Mouse (Mus musculus) lung, postnatal 25 days (tissue): ENCODE measurements around the gene Slc4a1ap.
A peak's percentile ranks its signal among the peaks of the same experiment; 100 is the strongest.
"Not testable (repeated sequence)": the region's sequence is repeated elsewhere in the genome, so short reads cannot be mapped to it uniquely, and the experiment has no call there.

Source experiments
- DNase-seq: peaks from one replicate; pipeline ENCODE4 v3.0.0; 2022; ENCODE audit warnings: low spot score

The Slc4a1ap gene

DNA sequence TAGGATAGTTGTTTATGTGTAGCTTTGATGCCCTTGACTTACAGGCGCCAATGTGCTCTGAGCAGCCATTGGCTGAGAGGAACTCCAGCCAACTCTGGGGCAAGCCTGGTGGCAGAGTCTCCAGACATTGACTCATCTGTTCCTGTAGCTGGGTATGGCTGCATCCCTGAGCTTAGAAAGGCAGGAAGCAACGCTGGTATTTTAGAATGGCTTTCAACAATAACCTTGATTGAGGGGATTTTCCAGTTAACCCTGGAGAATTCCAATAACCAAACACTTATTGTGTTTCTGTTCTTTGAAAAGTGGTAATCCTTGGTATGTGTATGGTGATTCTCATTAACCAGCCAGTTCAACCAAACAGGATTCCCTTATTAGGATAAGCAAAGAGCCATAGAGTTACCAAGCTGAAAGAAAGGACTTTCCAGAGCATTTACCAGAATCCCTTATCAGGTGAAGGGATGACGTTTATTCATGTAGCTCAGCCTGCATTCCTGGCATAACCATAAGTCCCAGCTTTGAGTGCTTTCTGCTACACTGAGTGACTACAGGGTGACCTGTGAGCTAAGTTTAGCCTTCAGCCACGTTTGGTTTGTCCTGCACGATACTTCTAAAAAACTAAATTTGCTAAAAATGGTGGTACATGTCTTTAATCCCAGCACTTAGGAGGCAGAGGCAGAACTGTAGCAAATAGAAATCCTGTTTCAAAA is 41.3 kb downstream of the Slc4a1ap start:
- DNase-seq: no peak

- peak; percentile 68 for DNase-seq
Observed at GRCm38 (mm10) chr5:31571023-31571608, 44.3 kb downstream of the Slc4a1ap start.

DNA sequence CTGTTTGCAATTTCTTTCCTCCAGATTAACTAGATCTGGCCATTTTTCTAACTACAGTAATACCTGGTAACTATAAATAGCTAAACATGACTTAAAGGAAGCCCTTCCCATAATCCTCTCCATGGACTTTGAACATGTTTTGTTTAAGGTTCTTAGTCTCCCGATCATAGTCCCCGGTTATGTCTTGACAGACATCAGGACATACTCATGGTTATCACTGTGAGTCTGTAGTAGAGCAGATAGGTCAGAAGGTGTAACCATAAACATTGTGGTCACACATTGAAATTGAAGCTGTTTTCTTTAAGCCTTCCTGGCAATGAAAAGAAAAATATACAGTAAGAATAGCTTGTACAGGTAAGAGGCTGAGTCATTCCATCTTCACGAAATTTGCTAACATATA is 46.9 kb downstream of the Slc4a1ap start:
- DNase-seq: no peak

GRCm38 (mm10) chr5:31576539-31576975 is 49.8 kb downstream of the Slc4a1ap start:
- DNase-seq: no peak

GRCm38 (mm10) chr5:31581263-31581662 is 54.5 kb downstream of the Slc4a1ap start:
- DNase-seq: no peak

DNA sequence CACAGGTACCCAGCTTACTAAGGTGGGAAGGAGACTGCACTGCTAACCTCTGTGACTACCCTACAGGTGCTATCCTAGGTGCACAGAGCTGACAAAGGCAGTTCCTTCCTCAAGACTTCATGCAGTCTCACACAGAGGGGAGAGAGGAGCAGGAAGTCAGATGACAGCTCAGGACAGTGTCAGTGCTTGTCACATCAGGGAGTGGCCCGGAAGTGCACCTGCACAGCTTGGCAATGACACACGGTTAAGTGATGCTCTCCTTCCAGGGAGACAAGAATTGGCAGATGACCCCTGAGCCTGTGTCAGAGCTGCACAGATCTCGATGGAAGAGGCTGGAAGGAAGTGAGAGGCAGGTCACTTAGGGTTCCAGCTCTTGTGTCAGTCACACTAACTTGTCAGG is 55.1 kb downstream of the Slc4a1ap start:
- DNase-seq: no peak

GRCm38 (mm10) chr5:31583261-31583660 is 56.5 kb downstream of the Slc4a1ap start:
- DNase-seq: no peak

- DNase-seq: no peak
Observed at GRCm38 (mm10) chr5:31585526-31585925, 58.7 kb downstream of the Slc4a1ap start.

DNA sequence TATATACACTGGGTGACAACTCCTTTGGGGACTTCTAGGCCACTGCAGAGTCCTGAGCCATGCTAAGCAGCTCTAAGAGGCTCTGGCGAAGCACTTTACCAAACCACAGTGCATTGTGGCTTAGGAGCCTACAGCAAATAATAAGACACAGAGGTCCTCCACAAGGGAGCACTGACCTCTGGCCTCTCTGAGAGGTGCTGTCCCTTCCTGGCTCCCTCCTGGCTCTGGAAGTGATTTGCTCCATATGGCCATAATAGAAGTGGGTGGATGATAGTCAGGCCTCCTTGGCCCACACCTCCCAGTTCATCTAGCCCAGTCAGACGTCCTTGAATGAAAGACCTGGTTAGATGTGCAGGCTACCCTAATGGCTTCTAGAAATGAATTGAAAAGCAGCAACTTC is 61.2 kb downstream of the Slc4a1ap start:
- DNase-seq: no peak

GRCm38 (mm10) chr5:31588672-31589071 is 61.9 kb downstream of the Slc4a1ap start:
- DNase-seq: not testable (repeated sequence)

DNA sequence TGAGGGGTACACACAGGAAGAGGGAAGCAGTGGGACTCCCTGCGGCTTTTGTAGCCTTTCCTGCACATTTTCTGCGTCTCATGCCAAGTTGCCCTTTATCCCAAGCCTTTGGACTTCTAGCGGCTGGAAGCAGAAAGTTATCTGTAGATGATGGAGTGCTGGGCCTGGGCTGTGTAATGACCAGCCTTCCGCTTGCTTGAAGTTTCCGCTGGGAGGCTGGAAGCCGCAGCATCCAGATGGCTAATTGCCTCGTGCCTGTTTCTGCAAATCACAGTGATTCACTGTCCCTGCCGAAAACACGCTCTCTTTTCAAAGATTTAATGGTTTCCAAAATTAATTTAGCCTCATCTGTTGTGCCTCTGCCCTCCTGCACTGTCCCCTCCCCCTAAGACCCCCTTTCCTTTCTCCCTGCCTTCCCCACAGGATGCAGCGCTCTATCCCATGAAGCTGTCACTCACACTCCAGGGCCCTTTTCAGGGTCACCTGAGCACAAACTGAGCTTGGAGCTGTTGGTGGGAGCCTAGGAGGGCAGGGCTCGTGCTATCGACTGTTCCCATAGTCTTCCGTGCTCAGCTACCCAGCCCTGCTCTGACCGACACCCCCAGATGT is 63.0 kb downstream of the Slc4a1ap start:
- no peak for DNase-seq

DNA sequence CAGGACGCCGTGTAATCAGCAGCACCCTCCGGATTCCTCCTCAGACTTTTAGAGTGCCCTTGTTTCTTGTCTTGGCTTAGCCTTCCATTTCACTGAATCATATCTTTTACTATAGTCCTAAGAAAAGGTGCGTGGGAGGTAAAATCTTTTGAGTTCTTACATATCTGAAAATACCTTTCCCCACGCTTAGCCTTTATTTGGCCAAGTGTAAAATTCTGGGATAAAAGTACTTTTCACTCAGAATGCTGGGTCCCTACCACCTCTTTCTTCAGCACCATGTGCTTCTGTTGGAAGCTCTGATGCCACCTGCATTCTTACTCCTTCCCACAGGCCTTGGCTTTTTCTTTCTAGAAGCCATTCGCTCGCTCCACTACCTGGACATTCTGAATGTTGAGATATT is 64.3 kb downstream of the Slc4a1ap start:
- DNase-seq: no peak

DNA sequence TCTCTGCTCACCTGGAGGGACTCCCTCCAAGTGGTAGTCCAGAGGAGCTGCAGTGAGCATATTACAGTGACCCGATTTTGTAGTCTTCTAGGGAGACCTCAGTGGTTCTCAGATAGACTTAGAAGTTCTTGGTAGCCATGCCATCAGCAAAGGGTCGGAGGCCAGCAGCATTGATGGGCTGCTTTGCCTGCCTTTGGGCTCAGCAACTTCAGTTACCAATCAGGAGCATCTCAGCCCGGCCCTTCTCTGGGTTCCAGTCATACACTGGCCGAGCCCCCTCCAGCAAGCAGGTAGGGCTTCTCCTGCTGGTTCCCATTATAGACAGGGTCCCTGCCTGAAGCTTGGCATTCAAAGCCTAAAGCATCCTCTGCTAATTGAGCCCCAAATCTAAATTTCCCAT is 69.1 kb downstream of the Slc4a1ap start:
- no peak for DNase-seq

DNA sequence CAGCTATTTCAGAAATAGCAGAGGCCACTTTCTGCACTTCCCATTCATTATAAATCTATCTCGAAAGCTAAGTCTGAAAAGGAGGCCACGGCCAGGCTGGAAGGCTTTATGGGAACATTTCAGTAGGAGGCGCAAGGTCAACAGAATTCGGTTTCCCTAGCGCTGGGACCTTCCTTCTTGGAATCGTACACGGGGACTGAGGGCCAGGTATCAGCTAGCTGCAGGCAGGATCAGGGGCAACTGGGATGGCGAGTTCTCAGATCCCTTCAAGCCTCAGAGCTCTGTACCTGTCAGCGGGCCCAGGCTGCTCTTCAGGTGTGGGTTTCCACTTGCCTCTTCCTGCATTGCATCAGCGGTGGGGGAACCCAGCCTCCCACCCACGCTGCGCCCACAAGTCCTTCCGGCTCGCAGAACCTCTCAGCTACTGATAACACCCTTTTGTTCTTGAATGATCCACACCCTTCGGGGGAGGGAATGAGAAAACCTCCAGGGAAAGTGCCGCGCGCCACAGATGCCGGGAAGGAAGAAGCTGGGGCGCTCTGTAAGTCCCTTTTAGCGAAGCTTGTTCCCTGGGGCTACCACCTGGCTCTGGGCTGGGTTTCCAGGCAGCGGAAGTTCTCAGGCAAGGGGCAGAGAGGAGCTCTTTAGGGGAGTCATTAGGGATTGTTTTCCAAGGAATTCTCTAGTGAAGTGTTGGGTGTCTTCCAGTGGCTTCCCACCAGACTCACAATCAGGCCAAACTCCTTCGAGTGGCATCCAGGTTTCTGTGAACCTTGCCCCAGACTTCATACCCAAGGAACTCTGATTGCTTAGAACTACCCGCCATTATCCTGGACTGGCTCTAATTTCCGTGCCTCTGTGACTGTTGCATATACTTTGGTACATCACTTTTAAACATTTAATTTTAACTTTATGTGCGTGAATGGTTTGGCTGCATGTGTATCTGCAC is 70.0 kb downstream of the Slc4a1ap start, which contains the start of gene Mrpl33:
TSS of gene Mrpl33 (plus strand) at position 455 of the 949 bp plus-strand sequence.
- peak; percentile 75 for DNase-seq

- no peak for DNase-seq
Observed at GRCm38 (mm10) chr5:31597430-31597944, 70.7 kb downstream of the Slc4a1ap start.

GRCm38 (mm10) chr5:31598121-31598520 is 71.3 kb downstream of the Slc4a1ap start:
- DNase-seq: no peak

- peak; percentile 51 for DNase-seq
Observed at GRCm38 (mm10) chr5:31598579-31598978, 71.8 kb downstream of the Slc4a1ap start.

GRCm38 (mm10) chr5:31599161-31599560 is 72.4 kb downstream of the Slc4a1ap start:
- no peak for DNase-seq

DNA sequence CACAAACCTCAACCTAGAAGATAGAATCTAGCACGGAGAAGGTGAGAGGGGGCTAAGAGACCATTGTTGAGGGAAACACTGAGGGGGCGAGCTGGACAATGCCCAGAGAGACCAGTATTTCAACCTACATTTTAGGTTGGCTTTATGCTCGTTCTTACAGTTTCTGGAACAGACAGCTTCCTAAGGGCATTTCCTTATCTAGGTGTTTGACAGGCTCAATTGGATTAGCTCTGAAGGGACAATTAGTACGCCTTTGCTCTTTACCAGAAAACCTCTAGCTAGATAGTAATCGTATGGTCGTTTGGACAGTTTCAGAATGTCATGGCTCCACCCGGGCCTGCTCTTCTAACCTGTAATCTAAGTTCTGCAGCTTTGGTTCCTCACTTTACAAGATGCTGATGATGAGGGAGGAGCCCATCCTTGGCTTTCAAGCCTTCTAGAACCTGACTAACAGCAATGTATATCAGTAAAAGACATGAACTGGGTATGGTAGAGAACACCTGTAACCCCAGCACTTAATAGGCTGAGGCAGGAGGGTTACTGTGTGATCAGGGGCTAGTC is 74.4 kb downstream of the Slc4a1ap start:
- DNase-seq: no peak

- peak; percentile 93 for DNase-seq
Observed at GRCm38 (mm10) chr5:31602377-31602776, 75.6 kb downstream of the Slc4a1ap start.

DNA sequence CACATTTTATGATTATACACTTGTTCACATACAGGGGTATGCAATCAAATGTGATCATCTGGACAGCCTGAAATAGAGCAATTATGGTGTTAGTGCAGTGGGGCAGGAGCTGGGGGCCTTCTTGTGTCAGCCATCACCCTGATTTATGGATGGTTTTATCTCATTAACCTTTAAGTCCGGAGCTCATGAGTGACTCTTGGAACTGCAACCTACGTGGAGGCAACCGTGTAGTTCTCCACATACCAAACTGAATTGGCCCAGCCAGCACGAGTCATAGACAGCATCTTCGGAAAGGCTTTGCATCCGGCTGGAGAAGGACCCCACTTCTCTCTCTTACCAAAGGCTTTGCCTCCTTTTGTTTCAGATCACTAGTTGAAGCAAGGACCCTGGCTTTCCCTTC is 77.0 kb downstream of the Slc4a1ap start:
- DNase-seq: no peak

- no peak for DNase-seq
Observed at GRCm38 (mm10) chr5:31606151-31606550, 79.4 kb downstream of the Slc4a1ap start.
